Mouse (Mus musculus) small intestine, adult 2 months (tissue): ENCODE results near the gene Ydjc.

Source experiments
- CTCF ChIP-seq: fragments of 200-500 bp; IDR thresholded peaks from 2 replicates; pipeline ENCODE4 v1.5.1; 2012; ENCODE audit warnings: low read depth, mild to moderate bottlenecking, control low read depth, inconsistent platforms, low read length, moderate library complexity, mixed read lengths; ENCODE audit not compliant: insufficient replicate concordance, insufficient read length; ENCODE audit errors: extremely low read depth
- POLR2A ChIP-seq: fragments of 200-500 bp; IDR thresholded peaks from 2 replicates; pipeline ENCODE4 v1.6.1; 2012; ENCODE audit warnings: low read depth, mild to moderate bottlenecking, control low read depth, inconsistent platforms, low read length, moderate library complexity

DNA sequence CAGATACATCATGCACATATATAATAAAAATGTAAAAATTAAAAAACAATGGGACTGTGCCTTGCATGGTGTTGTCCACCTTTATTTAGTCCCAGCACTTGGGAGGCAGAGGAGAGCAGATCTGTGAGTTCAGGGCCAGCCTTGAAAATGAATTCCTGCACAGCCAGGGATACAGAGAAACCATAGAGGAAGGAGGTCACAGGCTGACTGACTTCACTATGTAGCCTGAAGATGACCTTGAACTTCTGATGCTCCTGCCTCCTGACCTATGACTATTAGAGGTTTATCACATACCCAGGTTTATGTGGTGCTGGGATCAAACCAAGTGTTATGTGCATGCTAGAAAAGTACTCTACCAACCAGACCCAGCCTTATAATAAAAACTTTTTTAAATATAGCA is 41.1 kb downstream of the Ydjc start:
- TF ChIP-seq POLR2A (no peak), CTCF (no peak)
